Mouse (Mus musculus) heart, embryonic 14.5 days (tissue): ENCODE results near the gene Ptpdc1. TPM values are rescaled to one million over a fixed set of nuclear protein-coding genes. Genes with fewer than 3 reads are reported as not detected.

Experiments
- ATAC-seq: fragments of 200-750 bp; cut with Nextera tagmentation; 2 replicates; pipeline ENCODE4 v1.8.0; 2017; ENCODE audit warnings: low read depth, moderate TSS enrichment; ENCODE audit not compliant: insufficient number of reproducible peaks, insufficient read depth, low FRiP score
- H3K27ac ChIP-seq, 2 experiments: fragments of 200-500 bp in 1 of 2; fragments of 300-500 bp in 1 of 2; sonication (generic) in 1 of 2; replicated peaks in 1 of 2; 2 replicates each; pipeline ENCODE4 v1.5.1; 2012 to 2014; ENCODE audit warnings: low read depth in 2 of 2, low read length in 2 of 2, control low read depth in 1 of 2, mild to moderate bottlenecking in 1 of 2, mixed read lengths in 1 of 2; ENCODE audit not compliant: control insufficient read depth in 1 of 2, insufficient read depth in 1 of 2
- H3K27me3 ChIP-seq: fragments of 300-500 bp; sonication (generic); 2 replicates; pipeline ENCODE4 v1.6.1; 2014; ENCODE audit warnings: mild to moderate bottlenecking, low read length, control low read depth; ENCODE audit not compliant: control insufficient read depth, insufficient read depth
- H3K36me3 ChIP-seq: fragments of 300-500 bp; sonication (generic); 2 replicates; pipeline ENCODE4 v1.6.1; 2014; ENCODE audit warnings: mild to moderate bottlenecking, control low read depth, low read length, mixed read lengths; ENCODE audit not compliant: control insufficient read depth, insufficient read depth
- H3K4me1 ChIP-seq, 2 experiments: fragments of 200-500 bp in 1 of 2; fragments of 300-500 bp in 1 of 2; sonication (generic) in 1 of 2; 2 replicates each; pipeline ENCODE4 v1.6.1; 2012 to 2014; ENCODE audit warnings: low read length in 2 of 2, control low read depth in 1 of 2, mixed read lengths in 1 of 2; ENCODE audit not compliant: control insufficient read depth in 2 of 2, insufficient read depth in 2 of 2
- H3K4me2 ChIP-seq: fragments of 300-500 bp; sonication (generic); 2 replicates; pipeline ENCODE4 v1.6.1; 2014; ENCODE audit warnings: mild to moderate bottlenecking, low read length
- H3K4me3 ChIP-seq, 2 experiments: fragments of 200-500 bp in 1 of 2; fragments of 300-500 bp in 1 of 2; sonication (generic) in 1 of 2; 2 replicates each; pipeline ENCODE4 v1.5.1; 2012 to 2014; ENCODE audit warnings: low read length in 2 of 2, mild to moderate bottlenecking in 2 of 2, control low read depth in 1 of 2, low read depth in 1 of 2, moderate library complexity in 1 of 2; ENCODE audit not compliant: control insufficient read depth in 1 of 2, insufficient read depth in 1 of 2
- H3K9ac ChIP-seq: fragments of 300-500 bp; sonication (generic); 2 replicates; pipeline ENCODE4 v1.6.1; 2014; ENCODE audit warnings: mild to moderate bottlenecking, low read length
- H3K9me3 ChIP-seq: fragments of 300-500 bp; sonication (generic); 2 replicates; pipeline ENCODE4 v1.6.1; 2016; ENCODE audit warnings: low read length, control low read depth; ENCODE audit not compliant: control insufficient read depth
- WGBS: fragments of 180-500 bp; shearing (Covaris S2); extraction: QIAGEN DNeasy Blood & Tissue Kit; methylation state at CpG from one replicate; pipeline ENCODE4 v1.1.7; 2014; 5-methylcytosine and 5-hydroxymethylcytosine counted together
- polyA plus RNA-seq: library from polyadenylated mRNA; unstranded; fragments of >200 nt; fragmentation: Nextera tagmentation; extraction: Ambion mirVana; gene quantifications from 2 replicates; pipeline ENCODE4 v1.2.1, GENCODE M21; 2014

Gene Ptpdc1
- polyA plus RNA-seq, 1 experiment from 2014 or later: 8.6 TPM

- no peak for ATAC-seq
- Histone ChIP-seq H3K27me3 (no peaks in the 10 kb centered on the region), H3K4me1 (peaks cover 8 to 28% of the 10 kb centered on the region in 2 experiments), H3K9me3 (no peaks in the 10 kb centered on the region), H3K9ac (no peak overlapping the region), H3K4me3 (no peak overlapping the region), H3K4me2 (no peak overlapping the region), H3K36me3 (no peaks in the 10 kb centered on the region), H3K27ac (peak overlapping the region; percentile 27 to 61; a peak in 3 of 4 replicates)
- 70% methylated on average over 3 of the region's 3 CpGs for WGBS
Measured at GRCm38 (mm10) chr13:48603296-48603695, 22.2 kb downstream of the Ptpdc1 start.

- Histone ChIP-seq H3K27me3 (no peaks in the 10 kb centered on the region), H3K4me1 (no peaks in the 10 kb centered on the region), H3K9me3 (no peaks in the 10 kb centered on the region), H3K27ac (no peak overlapping the region), H3K4me3 (no peak overlapping the region), H3K9ac (no peak overlapping the region), H3K36me3 (peaks cover 4% of the 10 kb centered on the region; the same call in 1 of the 2 replicates), H3K4me2 (no peak overlapping the region)
- 63% methylated on average over 7 of the region's 7 CpGs for WGBS
- ATAC-seq: no peak
Measured at GRCm38 (mm10) chr13:48594605-48595004, 30.9 kb downstream of the Ptpdc1 start.

- no peak overlapping the region for H3K4me2 ChIP-seq
- H3K4me3 ChIP-seq: no peak overlapping the region
- 75% methylated on average over 10 of the region's 10 CpGs for WGBS
- no peak overlapping the region for H3K9ac ChIP-seq
- H3K4me1 ChIP-seq: no peaks in the 10 kb centered on the region
- no peaks in the 10 kb centered on the region for H3K27me3 ChIP-seq
- ATAC-seq: no peak
- no peak overlapping the region for H3K27ac ChIP-seq
- H3K9me3 ChIP-seq: no peaks in the 10 kb centered on the region
- peaks cover 6% of the 10 kb centered on the region; the same call in 1 of the 2 replicates for H3K36me3 ChIP-seq
Measured at GRCm38 (mm10) chr13:48594031-48594430, 31.4 kb downstream of the Ptpdc1 start.

- H3K4me3 ChIP-seq: no peak overlapping the region
- H3K9me3 ChIP-seq: no peaks in the 10 kb centered on the region
- H3K27ac ChIP-seq: no peak overlapping the region
- H3K4me2 ChIP-seq: no peak overlapping the region
- H3K27me3 ChIP-seq: no peaks in the 10 kb centered on the region
- no peaks in the 10 kb centered on the region for H3K4me1 ChIP-seq
- H3K9ac ChIP-seq: no peak overlapping the region
- ATAC-seq: no peak
- H3K36me3 ChIP-seq: peaks cover 7% of the 10 kb centered on the region; the same call in 1 of the 2 replicates
- 56% methylated on average over 15 of the region's 15 CpGs for WGBS
Measured at GRCm38 (mm10) chr13:48593181-48593580, 32.3 kb downstream of the Ptpdc1 start.

- Histone ChIP-seq H3K9me3 (no peaks in the 10 kb centered on the region), H3K4me2 (no peak overlapping the region)
Measured at GRCm38 (mm10) chr13:48590743-48591142, 34.7 kb downstream of the Ptpdc1 start.

GRCm38 (mm10) chr13:48587354-48587753 is 38.1 kb downstream of the Ptpdc1 start:
- Histone ChIP-seq H3K4me2 (no peak overlapping the region), H3K27ac (no peak overlapping the region), H3K9ac (no peak overlapping the region), H3K9me3 (no peaks in the 10 kb centered on the region), H3K36me3 (peaks cover 17% of the 10 kb centered on the region), H3K4me1 (no peaks in the 10 kb centered on the region), H3K4me3 (no peak overlapping the region), H3K27me3 (no peaks in the 10 kb centered on the region)
- ATAC-seq: no peak
- 57% methylated on average over 11 of the region's 11 CpGs for WGBS

More at GRCm38 (mm10) chr13:48590743-48591142, 34.7 kb downstream of the Ptpdc1 start:
- H3K36me3 ChIP-seq: peaks cover 17% of the 10 kb centered on the region
- H3K4me1 ChIP-seq: no peaks in the 10 kb centered on the region
- no peak for ATAC-seq
- H3K4me3 ChIP-seq: no peak overlapping the region
- no peaks in the 10 kb centered on the region for H3K27me3 ChIP-seq
- no peak overlapping the region for H3K9ac ChIP-seq
- H3K27ac ChIP-seq: no peak overlapping the region

GRCm38 (mm10) chr13:48586496-48586895 is 39.0 kb downstream of the Ptpdc1 start:
- H3K27ac ChIP-seq: no peak overlapping the region
- WGBS: 88% methylated on average over 9 of the region's 9 CpGs
- H3K36me3 ChIP-seq: peaks cover 17% of the 10 kb centered on the region
- H3K9ac ChIP-seq: no peak overlapping the region
- no peak overlapping the region for H3K4me2 ChIP-seq
- no peak for ATAC-seq
- H3K27me3 ChIP-seq: no peaks in the 10 kb centered on the region
- no peak overlapping the region for H3K4me3 ChIP-seq
- H3K9me3 ChIP-seq: no peaks in the 10 kb centered on the region
- no peaks in the 10 kb centered on the region for H3K4me1 ChIP-seq

- 78% methylated on average over 7 of the region's 7 CpGs for WGBS
- H3K27me3 ChIP-seq: no peaks in the 10 kb centered on the region
- H3K9ac ChIP-seq: no peak overlapping the region
- no peak overlapping the region for H3K4me3 ChIP-seq
- H3K4me1 ChIP-seq: no peaks in the 10 kb centered on the region
- H3K36me3 ChIP-seq: peaks cover 17% of the 10 kb centered on the region
- ATAC-seq: no peak
- no peak overlapping the region for H3K4me2 ChIP-seq
- no peaks in the 10 kb centered on the region for H3K9me3 ChIP-seq
- no peak overlapping the region for H3K27ac ChIP-seq
Measured at GRCm38 (mm10) chr13:48585786-48586185, 39.7 kb downstream of the Ptpdc1 start.
